Mouse (Mus musculus) testis, postnatal 14 days (tissue): ENCODE measurements around the gene Uts2b.

Source experiments
- DNase-seq: peaks from one replicate; pipeline ENCODE4 v3.0.0; 2021; ENCODE audit warnings: low spot score

The Uts2b gene

DNA sequence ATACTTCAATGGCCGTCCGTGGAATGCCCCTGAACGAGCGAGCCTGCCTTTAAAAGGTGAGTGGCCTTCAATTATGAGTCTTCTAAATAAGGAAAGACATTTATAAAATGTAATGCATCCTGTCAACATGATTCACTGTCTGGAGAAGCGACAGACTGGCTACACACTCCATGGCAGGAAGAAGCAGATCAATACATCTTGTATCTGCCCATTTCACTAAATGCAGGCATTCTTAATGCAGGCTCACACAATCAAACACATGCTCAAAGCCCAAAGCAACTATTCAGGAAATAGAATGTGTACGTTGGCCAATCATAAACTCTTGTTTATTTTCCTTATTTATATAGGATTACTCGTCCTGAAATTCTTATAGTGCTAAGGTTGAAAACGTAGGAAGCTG lies at the start of gene Uts2b:
Gene Uts2b, minus strand, starts transcription at position 49 of the 400 bp plus-strand sequence.
- no peak for DNase-seq

DNA sequence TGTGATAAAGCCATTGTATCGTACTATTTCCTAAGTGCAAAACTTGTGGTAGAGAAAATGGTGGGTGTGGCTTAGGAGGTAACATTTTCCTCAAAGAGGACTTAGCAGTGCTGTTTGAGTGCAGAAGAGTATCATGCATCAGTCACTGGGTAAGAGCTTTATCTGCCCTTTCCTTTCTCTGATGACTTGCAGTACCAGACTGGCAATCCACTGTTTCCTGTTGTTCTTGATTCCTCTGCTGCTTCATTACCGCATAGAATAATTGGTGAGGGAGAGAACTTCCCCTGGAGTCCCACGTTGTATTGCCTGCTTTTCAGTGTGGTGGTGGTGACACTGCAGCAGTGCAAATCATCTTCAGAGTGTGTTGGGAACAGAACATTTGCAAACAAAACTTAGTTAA lies 47.6 kb upstream of the Uts2b start:
- DNase-seq: no peak

DNA sequence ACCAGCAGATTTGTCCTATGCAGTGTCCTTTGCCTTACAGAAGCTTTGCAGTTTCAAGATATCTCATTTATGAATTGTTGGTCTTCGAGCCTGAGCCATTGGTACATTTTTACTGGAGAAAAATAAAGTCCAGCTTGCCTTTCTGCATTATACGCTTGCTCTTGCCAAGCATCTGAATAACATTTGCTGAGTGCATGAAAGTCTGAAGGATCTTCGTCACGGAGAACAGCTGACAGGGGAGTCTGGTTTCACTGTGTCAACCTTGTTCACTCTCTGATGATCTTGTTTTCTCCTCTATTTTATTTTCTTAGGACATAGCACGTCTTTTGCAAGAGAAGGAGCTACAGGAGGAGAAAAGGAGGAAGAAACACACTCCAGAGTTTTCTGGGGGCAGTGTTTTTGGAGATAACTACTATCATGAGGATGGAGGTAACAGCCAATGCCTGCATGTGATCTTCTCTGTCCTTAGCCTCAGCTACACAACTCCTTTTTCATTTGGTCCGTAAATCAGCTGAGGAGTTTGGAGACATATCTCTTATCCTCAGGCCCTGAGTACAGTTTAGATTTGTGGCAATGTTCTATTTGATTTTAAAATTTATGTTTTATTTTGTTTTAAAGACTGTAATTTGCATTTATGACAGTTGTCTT lies 47.0 kb upstream of the Uts2b start:
- no peak for DNase-seq

DNA sequence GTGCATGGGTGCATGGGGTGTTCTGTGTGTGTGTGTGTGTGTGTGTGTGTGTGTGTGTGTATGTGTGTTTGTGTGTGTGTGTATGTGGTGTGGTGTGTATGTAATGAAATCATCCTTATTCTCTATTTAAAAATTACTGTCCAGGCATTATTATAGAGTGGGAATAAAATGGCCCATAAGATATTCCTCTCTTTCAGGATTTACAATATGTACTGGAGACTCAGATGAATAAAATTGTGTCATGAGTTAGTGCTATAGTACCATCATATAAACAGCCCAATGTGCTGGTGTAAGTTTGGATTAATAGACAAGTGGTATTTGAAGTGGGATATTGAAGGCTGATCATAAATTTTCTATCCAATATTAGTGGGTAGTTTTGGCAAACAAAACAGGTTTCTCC lies 34.1 kb upstream of the Uts2b start:
- DNase-seq: no peak

DNA sequence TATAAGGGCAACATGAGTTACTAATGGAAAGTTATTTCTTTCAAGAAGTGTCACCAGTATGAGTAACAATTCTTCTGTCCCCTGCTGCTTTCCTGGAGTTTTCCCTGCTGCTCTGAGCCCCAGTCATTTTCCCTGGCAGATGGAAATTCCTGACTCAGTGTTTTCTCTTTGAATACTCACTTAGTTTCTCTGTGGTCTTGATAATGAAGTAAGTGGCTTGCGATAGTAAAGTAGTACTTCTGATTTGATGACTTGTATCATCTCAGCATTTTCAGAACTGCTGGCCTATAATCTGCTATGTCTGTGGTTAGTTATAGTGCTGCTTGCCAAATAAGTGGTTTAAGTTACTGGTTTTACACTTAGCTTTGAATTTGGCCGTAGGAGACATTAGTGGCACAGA lies 31.5 kb upstream of the Uts2b start:
- no peak for DNase-seq

DNA sequence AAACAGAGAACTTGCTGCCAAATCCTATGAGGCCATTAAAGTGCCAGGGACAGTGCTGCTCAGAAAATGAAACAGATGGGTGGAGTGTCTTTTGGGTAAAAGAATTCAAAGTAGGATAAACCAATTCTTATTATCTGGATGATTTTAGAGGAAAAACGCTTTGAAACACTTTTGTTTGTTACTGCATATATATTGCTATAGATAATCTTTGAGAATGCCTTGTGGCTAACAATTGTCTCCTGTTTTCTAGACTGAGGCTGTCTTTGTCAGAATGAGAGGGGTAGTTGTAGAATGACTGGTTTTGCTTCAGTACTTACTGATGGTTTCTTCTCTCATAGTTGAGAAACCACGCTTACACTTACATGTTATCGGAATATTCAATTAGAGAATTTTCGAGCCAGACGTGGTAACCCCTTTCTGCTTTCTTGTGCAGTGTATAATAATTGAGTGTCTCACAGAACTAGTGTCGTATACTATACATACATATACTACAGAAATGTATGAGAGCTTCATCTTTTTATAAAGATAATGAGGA lies 29.7 kb upstream of the Uts2b start:
- no peak for DNase-seq

DNA sequence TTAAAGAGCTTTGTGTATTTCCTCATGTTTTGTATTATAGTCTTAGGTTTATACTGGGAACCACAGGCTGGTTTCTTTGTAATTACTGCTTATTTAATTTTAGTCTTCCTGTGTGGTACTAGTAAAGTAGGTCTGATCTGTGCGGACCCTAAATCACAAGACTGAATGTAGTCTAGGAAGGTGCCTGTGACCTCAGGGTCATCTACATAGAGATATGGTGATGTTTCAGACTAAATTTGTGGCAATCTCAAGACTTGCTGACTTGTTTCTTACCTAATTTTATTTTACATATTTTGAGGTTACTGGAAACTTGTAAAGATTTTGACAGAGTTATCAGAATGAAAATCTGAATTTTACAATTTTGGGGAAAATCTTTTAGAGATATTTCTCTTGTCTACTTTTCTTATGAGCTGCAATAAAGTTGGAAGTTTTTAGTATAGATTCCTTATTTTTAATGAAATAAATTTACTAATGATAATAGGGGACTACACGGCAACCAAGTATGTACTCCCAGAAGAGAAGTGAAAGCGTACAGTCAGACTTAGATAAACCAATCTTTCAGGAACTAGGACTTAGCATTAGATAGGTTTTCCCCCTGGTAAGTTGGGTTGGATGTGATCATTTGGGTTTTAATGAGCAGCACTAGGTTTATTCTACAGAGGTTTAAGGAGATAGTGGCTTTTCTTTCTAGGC lies 29.1 kb upstream of the Uts2b start:
- DNase-seq: no peak

DNA sequence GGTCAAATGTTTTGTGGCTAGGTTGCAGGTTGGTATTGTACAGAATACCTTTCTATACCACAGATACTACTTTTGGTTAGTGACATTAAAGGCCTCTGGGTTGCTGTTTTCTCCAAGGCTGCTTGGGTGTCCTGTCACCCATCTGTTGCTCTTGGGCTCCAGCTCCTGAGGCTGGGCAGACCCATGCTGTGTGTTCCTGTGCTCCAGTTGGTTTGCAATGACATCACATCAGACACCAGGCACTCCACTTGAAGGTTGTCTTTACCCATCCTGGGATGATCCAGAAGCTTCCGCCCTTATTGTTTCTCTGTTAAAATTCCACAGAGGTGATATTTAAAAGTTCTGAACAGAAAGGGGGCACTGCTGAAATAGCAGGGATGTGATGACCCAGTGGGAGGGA lies 26.9 kb upstream of the Uts2b start:
- no peak for DNase-seq

DNA sequence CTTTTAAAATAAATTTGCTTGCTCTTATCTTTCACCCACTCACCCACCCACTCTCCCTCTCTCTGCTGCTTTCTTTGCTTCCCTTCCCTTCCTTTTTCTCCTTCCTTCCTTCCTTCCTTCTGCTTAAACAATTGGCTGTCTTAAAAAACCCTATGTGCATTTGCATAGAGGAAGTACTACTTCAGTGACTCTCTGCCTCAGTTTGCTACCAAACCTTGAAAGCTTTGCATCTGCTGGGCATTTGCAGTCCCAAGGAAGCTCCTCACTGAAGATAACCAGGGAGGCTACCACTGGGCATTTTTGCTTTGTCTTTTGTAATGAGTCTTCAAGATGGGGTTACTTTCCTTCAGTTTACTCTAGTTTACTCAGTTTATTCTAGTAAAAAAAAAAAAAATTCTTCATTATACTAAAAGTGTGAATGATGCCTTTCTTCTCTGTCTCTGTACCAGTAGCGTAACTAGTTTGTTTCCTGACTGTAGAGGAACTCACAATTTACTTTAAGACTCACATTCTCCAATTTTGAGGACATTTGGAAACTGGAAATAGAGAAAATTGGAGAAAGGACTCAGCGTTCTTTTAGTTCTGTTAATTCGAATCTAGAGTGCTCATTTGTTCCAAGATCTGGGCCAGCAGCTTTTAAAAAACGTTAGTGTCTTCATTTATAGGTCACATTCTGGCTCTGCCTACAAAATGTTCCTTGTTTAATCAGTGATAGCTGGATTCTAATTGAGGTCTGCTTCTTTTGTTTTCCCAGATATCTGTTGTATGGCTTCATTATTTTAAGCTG lies 25.4 kb upstream of the Uts2b start:
- no peak for DNase-seq

DNA sequence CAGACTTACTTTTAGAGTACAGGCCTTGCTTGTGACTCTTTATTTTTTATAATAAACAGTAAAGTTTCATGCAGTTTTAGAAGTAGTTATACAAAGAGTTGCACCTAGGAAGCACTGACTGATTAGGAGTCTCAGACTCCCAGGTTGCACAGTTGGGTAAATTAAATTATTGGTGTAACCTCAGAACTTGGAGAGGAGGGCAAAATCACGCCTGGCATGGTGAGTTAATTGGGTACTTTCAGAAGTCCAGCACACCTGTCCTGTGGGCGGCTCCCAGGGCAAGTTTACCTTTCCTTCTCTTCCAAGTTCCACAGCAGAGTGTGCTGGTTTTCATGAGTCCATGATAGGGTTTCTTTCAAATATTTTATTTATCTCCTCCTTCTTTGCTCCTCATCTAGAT lies 21.8 kb upstream of the Uts2b start:
- DNase-seq: no peak

DNA sequence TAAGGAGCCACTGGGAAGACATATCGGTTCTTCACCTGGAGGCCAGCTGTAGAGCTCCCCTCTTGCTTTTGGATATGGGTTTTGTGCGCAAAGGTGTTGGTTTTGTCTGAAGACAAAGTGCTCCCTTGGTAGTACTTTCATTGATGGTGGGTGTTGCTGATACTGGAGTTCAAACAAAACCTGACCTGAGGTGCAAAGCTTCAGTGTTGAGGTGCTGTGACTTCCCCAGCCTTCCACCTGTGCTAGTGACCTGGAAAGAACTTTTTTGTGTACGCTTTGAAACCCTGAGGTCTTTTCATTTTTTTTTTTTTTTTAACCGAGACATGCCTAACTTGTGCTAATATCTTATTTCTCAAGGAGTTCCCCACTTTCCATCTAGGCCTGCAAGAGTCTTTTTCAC lies 20.3 kb upstream of the Uts2b start:
- DNase-seq: no peak

DNA sequence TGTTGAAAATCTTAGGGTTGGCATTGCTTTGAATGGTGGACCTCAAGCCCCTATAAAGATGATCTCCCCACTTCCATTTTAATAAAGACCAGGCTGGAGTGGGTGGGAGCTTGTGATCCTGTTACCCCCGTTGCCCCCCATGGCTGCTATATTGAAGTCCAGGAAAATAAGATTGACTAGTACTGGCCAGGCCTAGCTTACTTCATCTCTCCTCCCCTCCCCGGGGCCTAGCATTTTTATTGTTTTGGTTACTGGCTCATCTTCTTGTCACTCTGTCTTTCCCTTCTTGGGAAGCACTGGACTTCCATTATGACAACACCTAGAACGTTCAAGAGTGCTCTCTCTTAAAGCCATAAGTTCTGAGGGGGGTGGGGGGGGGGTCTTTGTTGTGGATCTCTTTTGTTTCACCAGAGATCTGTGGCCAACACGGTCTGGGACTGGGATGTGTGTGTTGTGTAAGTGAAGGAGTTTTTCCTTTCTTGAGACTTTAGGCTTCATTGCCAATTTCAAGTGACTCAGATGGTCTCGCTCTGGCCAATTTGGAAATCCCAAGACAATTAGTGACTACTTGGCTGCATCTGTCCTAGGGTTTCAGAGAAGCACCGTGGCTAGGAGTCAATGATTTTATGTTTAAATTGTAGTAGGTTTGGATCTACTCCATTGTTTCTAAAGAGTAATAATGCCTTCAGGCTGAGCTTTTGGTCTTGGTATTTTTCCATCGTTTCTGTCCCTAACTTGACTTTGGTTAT lies 19.7 kb upstream of the Uts2b start:
- DNase-seq: no peak

DNA sequence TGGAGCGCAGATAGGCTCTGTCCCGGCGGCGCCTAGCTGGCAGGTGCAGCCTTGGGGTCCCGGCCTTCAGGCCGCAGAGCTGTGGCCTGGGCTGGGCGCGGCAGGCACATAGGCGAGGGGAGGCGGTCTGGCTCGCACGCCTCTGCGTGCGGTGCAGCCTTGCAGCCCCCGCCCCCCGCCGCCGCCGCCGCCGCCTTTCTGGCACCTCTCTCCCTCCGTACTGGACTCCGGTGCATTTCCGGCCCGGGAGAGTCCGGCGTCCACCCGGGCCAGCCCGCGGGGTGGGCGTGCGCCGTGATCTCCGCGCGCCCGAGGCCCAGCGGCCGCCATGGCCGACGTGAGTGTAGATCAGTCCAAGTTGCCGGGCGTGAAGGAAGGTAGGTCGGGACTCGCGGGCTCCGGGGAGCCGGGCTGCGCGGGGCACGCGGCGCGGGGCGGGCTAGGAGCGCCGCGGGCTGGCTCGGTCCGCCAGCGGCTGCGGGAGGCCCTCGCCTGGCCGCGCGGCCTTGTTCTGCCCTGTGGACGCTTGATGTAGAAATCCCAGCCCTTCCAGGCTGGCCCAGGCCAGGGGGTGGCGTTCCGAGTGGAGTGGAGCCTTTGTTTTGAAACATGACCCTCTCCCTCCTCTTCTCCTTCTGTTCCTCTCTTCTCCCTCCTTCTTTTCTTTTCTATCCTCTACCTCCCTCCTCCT lies 18.9 kb upstream of the Uts2b start, which contains the start of gene Ccdc50:
Gene Ccdc50, plus strand, starts transcription at position 109 of the 691 bp plus-strand sequence.
- peak; percentile 82 for DNase-seq

DNA sequence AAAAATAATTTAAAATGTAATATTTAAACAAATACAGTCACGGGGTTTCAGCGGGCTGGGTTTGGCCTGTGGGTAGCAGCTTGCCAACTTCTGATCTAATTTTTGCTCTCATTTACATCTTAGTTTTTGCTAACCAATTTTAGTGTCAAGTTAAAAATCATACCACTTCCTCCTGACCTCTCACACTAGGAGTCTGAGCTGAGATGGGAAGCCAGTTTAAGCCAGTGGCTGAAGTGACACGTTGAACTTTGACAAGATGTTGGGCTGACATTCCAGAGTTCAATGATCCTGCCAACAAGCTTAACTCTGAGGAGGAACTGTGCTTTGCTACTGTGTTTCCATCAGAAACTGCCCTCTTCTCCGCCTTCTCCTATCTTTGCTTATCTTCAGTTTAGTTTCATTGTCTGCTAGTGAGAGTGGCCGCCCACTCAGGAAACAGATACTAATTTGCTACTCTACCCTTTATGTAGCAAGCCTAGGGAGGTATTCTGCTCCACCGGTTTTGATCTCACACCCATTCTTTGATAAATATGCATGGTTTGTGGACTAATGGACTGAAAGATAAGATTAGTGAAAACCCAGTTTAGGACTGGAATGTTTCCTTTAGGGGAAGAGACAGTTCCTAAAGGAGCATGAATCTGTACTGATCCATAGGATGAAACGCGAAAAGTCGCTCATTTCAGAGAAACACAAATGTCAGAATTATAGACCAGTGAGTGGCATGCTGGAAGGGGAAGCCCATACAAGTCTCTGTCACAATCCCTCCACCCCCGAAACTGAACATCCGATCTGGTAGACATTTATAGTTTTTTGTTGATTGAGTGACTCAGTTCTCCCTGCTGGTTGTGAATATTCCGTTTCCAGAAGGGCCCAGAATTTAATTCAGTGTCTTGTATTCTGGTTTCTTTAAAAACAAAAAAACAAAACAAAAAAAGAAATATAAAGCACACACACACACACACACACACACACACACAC lies 17.9 kb upstream of the Uts2b start:
- peak; percentile 79 for DNase-seq

DNA sequence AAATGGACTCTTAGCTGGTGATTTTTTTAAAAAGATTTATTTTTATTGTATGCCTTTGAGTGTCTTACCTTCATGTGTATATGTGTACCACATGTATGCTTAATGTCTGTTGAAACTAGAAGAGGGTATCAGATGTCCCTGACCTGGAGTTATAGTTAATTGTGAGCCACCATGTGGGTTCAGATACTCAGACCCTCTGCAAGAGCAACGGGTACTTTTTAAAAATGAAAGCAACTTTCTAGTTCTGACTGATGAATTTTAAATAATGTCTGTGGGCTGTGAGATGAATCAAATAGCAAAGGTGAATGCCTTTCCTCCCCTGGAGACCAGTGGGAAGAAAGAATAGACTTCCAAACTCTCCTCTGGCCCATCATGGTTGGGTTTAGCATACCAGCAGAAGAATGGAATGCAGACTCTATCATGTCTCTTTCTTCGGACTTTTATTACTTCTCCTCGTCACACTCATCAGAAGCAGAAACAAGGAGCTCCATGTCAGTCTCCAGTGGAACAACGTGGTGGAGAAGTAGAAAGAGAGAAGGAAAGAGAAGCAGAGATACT lies 16.9 kb upstream of the Uts2b start:
- no peak for DNase-seq

DNA sequence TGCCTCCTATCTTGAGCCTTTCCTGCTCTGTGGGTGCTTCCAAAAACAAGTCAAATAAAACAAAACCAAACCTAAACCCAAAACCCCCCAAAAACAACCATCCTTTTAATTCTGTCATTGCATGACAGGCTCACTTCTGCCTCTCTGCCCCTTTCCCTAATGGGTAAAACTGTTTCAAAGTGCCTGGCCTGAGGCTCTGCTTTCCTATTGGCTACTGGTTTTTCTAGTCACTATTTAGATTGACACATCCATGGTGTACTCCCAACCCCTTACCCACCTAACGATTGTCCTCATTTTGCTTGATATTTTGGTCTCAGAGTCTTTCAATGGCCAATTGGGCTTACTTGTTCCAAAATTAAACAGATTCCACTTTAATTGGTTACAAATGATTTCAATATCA lies 15.6 kb upstream of the Uts2b start:
- no peak for DNase-seq

DNA sequence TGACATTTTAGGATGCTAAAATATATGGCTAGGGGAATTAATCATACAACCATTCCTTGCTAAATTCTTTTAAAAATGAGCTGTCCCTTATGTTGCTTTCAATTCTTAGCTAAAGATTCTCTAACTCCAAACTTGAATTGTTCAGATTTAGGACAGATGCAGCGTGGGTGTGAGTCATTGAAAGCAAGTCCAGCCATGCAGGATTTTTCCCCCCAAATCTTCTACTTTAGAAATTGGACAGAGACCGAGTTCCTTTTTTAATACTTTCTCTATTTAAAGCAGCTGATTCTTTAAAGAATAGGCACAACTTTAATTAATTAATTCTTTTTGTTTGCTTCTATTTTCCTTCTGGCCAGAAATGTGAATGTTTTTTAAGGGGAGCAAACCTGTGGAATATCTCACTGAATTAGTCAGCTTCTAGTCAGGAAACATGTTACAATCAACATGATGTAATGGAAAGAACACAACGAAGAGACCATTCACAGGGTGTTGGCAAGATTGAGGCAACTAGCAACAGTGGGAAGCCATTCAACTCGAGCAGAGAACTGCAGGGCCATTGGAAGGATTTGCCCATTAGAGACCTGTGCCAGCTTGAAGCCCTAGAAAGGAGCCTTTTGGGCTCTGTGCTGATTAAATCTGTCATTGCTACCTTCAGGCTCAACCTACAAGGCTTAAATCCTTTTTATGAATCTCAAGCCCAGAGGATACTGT lies 15.0 kb upstream of the Uts2b start:
- DNase-seq: no peak

DNA sequence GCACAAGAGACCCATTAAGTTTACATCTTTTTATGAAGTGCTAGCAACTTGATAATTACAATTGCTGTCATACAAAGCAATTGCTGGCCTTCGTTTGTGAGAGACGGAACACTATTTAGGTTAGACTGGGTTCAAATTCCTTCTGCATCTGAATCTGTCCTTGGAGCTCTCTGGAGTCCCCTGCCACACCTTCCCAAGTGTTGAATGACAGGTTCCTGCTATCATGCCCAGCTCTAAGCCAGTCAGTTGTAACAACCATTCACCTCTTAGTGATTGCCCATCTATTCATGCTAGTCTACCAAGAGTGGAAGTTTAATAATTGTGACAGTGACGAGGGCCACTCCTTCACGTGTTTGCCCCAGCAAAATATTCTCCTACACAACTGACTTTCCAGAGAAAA lies 12.2 kb upstream of the Uts2b start:
- no peak for DNase-seq

DNA sequence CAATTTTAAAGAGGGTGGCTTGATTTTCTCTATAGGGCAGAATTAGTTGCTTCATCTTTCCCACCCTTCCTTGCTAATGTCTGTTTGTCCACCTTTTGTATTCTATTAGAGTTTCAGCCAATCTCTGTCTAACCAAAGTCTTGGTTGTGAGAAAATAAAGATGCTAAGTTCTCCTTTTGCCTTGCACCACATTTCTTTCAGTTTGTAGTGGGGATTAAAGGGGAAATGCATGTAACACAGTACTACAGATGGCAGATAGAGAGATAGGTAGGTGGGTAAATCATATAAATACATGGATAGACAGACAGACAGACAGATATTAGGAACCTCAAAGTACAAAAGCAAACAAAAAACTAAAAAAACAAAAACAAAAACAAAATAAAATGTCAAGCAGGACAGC lies 6.5 kb upstream of the Uts2b start:
- no peak for DNase-seq
